Mouse (Mus musculus): Measurements from ENCODE around the gene Echdc1. TPM values are rescaled to one million over a fixed set of nuclear protein-coding genes. Genes with fewer than 3 reads are reported as not detected.

Echdc1 gene
- total RNA-seq, 2 experiments from 2014 or later = 5.4 to 9.7 TPM

Other genes with a start within 250 kb of the Echdc1 start
- gene Soga3, start 169.3 kb upstream of the Echdc1 start, total RNA-seq (2015) = not detected in 2 replicates
- gene Soga3, start 169.3 kb upstream of the Echdc1 start, total RNA-seq (2017) = not detected in 2 replicates
- not detected in 2 replicates for gene Gm49353, start 114.2 kb upstream of the Echdc1 start, total RNA-seq (2015)
- not detected in 2 replicates for gene Gm49353, start 114.2 kb upstream of the Echdc1 start, total RNA-seq (2017)
- not detected in 2 replicates for gene 9330159F19Rik, start 101.6 kb upstream of the Echdc1 start, total RNA-seq (2015)
- not detected in 2 replicates for gene 9330159F19Rik, start 101.6 kb upstream of the Echdc1 start, total RNA-seq (2017)
- gene Rnf146, start 49.3 kb downstream of the Echdc1 start, total RNA-seq (2015) = 33.1 and 36.4 TPM in 2 replicates
- 49.4 and 50.1 TPM in 2 replicates for gene Rnf146, start 49.3 kb downstream of the Echdc1 start, total RNA-seq (2017)
- not detected in 2 replicates for gene Rspo3, start 222.7 kb downstream of the Echdc1 start, total RNA-seq (2015)
- 0.18 TPM in 1 of 2 replicates, not detected in the other for gene Rspo3, start 222.7 kb downstream of the Echdc1 start, total RNA-seq (2017)